Mouse (Mus musculus) MEL (cell line): ENCODE results near the gene Dync1i2. TPM values are rescaled to one million over a fixed set of nuclear protein-coding genes. Genes with fewer than 3 reads are reported as not detected.

ENCODE experiments used
- DNase-seq: peaks from one replicate; pipeline ENCODE4 v3.0.0; 2011; ENCODE audit warnings: low read depth, low spot score
- H3K27ac ChIP-seq: 2 replicates; pipeline ENCODE4 v1.5.1; 2012; ENCODE audit warnings: low read depth, mild to moderate bottlenecking, control low read depth, low read length, moderate library complexity; ENCODE audit not compliant: control insufficient read depth
- H3K27me3 ChIP-seq, 2 experiments: fragments of 150-350 bp in 1 of 2; sonication (generic) in 1 of 2; 2 replicates each; pipeline ENCODE4 v1.6.1; 2012; ENCODE audit warnings: low read length in 2 of 2, mild to moderate bottlenecking in 2 of 2, improper control_type of control experiment in 1 of 2, moderate library complexity in 1 of 2; ENCODE audit not compliant: insufficient read depth in 2 of 2, control insufficient read depth in 1 of 2
- H3K36me3 ChIP-seq, 2 experiments: 2 replicates each; pipeline ENCODE4 v1.6.1; 2012 to 2014; ENCODE audit warnings: low read length in 2 of 2, improper control_type of control experiment in 1 of 2, inconsistent platforms in 1 of 2, mild to moderate bottlenecking in 1 of 2; ENCODE audit not compliant: insufficient read depth in 2 of 2, control insufficient read depth in 1 of 2
- H3K4me1 ChIP-seq, 2 experiments: fragments of 150-350 bp in 1 of 2; sonication (generic) in 1 of 2; 2 replicates each; pipeline ENCODE4 v1.6.1; 2012; ENCODE audit warnings: low read length in 2 of 2, improper control_type of control experiment in 1 of 2, mild to moderate bottlenecking in 1 of 2; ENCODE audit not compliant: insufficient read depth in 2 of 2, control insufficient read depth in 1 of 2
- H3K4me3 ChIP-seq, 2 experiments: fragments of 150-350 bp in 1 of 2; sonication (generic) in 1 of 2; 2 replicates each; pipeline ENCODE4 v1.5.1; 2012; ENCODE audit warnings: low read depth in 2 of 2, low read length in 2 of 2, mild to moderate bottlenecking in 2 of 2, moderate library complexity in 2 of 2, control low read depth in 1 of 2, improper control_type of control experiment in 1 of 2; ENCODE audit not compliant: control insufficient read depth in 1 of 2, insufficient read depth in 1 of 2
- H3K79me2 ChIP-seq: 2 replicates; pipeline ENCODE4 v1.6.1; 2012; ENCODE audit warnings: mild to moderate bottlenecking, low read length, moderate library complexity; ENCODE audit not compliant: control insufficient read depth, poor library complexity, insufficient read depth
- H3K9ac ChIP-seq: 2 replicates; pipeline ENCODE4 v1.6.1; 2012; ENCODE audit warnings: low read depth, mild to moderate bottlenecking, control low read depth, low read length, moderate library complexity; ENCODE audit not compliant: control insufficient read depth, poor library complexity, severe bottlenecking
- H3K9me3 ChIP-seq: fragments of 150-350 bp; sonication (generic); replicated peaks from 2 replicates; pipeline ENCODE4 v1.6.1; 2012; ENCODE audit warnings: mild to moderate bottlenecking, low read length, improper control_type of control experiment, moderate library complexity; ENCODE audit not compliant: insufficient read depth
- CHD1 ChIP-seq: IDR thresholded peaks from 2 replicates; pipeline ENCODE4 v1.6.1; 2012; ENCODE audit warnings: low read depth, mild to moderate bottlenecking, inconsistent platforms, low read length, improper control_type of control experiment
- CHD2 ChIP-seq: IDR thresholded peaks from 2 replicates; pipeline ENCODE4 v1.6.1; 2011; ENCODE audit warnings: low read length, improper control_type of control experiment
- CTCF ChIP-seq, 3 experiments: IDR thresholded peaks in 2 of 3; conservative IDR thresholded peaks in 1 of 3; 2 replicates each; pipeline ENCODE4 v1.5.1; 2011 to 2012; ENCODE audit warnings: low read length in 3 of 3, low read depth in 2 of 3, mild to moderate bottlenecking in 2 of 3, improper control_type of control experiment in 1 of 3, inconsistent platforms in 1 of 3, mixed read lengths in 1 of 3, moderate library complexity in 1 of 3; ENCODE audit not compliant: control insufficient read depth in 1 of 3, insufficient read depth in 1 of 3, poor library complexity in 1 of 3, severe bottlenecking in 1 of 3
- E2F4 ChIP-seq: IDR thresholded peaks from 2 replicates; pipeline ENCODE4 v1.6.1; 2011; ENCODE audit warnings: low read depth, low read length, improper control_type of control experiment, borderline replicate concordance
- ELF1 ChIP-seq: IDR thresholded peaks from 2 replicates; pipeline ENCODE4 v1.6.1; 2014; ENCODE audit warnings: low read depth, mild to moderate bottlenecking, inconsistent platforms, low read length, improper control_type of control experiment, moderate library complexity
- GATA1 ChIP-seq: IDR thresholded peaks from 2 replicates; pipeline ENCODE4 v1.6.1; 2011; ENCODE audit warnings: low read depth, low read length, improper control_type of control experiment
- MAZ ChIP-seq: IDR thresholded peaks from 2 replicates; pipeline ENCODE4 v1.6.1; 2012; ENCODE audit warnings: low read depth, mild to moderate bottlenecking, inconsistent platforms, low read length, improper control_type of control experiment
- MEF2A ChIP-seq: IDR thresholded peaks from 2 replicates; pipeline ENCODE4 v1.6.1; 2014; ENCODE audit warnings: low read depth, mild to moderate bottlenecking, inconsistent platforms, low read length, improper control_type of control experiment; ENCODE audit not compliant: poor library complexity, insufficient replicate concordance, severe bottlenecking; ENCODE audit errors: extremely low read depth
- MXI1 ChIP-seq: IDR thresholded peaks from 2 replicates; pipeline ENCODE4 v1.6.1; 2011; ENCODE audit warnings: mild to moderate bottlenecking, low read depth, low read length, improper control_type of control experiment
- MYB ChIP-seq: IDR thresholded peaks from 2 replicates; pipeline ENCODE4 v1.6.1; 2011; ENCODE audit warnings: mild to moderate bottlenecking, low read depth, low read length, improper control_type of control experiment
- NRF1 ChIP-seq: IDR thresholded peaks from 2 replicates; pipeline ENCODE4 v1.6.1; 2014; ENCODE audit warnings: low read depth, mild to moderate bottlenecking, inconsistent platforms, low read length, improper control_type of control experiment, moderate library complexity; ENCODE audit not compliant: poor library complexity, insufficient read depth, severe bottlenecking
- POLR2AphosphoS2 ChIP-seq: IDR thresholded peaks from 2 replicates; pipeline ENCODE4 v1.6.1; 2011; ENCODE audit warnings: low read length, improper control_type of control experiment
- RAD21 ChIP-seq: IDR thresholded peaks from 2 replicates; pipeline ENCODE4 v1.6.1; 2011; ENCODE audit warnings: mild to moderate bottlenecking, low read depth, low read length, improper control_type of control experiment
- SIN3A ChIP-seq: IDR thresholded peaks from 2 replicates; pipeline ENCODE4 v1.6.1; 2012; ENCODE audit warnings: low read length, improper control_type of control experiment, inconsistent platforms
- SMC3 ChIP-seq: IDR thresholded peaks from 2 replicates; pipeline ENCODE4 v1.6.1; 2011; ENCODE audit warnings: low read depth, low read length, improper control_type of control experiment
- TAL1 ChIP-seq: IDR thresholded peaks from 2 replicates; pipeline ENCODE4 v1.6.1; 2012; ENCODE audit warnings: mild to moderate bottlenecking, inconsistent platforms, low read length, moderate library complexity, mixed read lengths
- TBP ChIP-seq: IDR thresholded peaks from 2 replicates; pipeline ENCODE4 v1.8.0; 2011; ENCODE audit warnings: low read depth, low read length, improper control_type of control experiment
- TCF12 ChIP-seq: IDR thresholded peaks from 2 replicates; pipeline ENCODE4 v1.6.1; 2014; ENCODE audit warnings: low read depth, mild to moderate bottlenecking, inconsistent platforms, low read length, improper control_type of control experiment, moderate library complexity
- ZC3H11A ChIP-seq: IDR thresholded peaks from 2 replicates; pipeline ENCODE4 v1.6.1; 2012; ENCODE audit warnings: low read depth, mild to moderate bottlenecking, inconsistent platforms, low read length, improper control_type of control experiment
- ZMIZ1 ChIP-seq: IDR thresholded peaks from 2 replicates; pipeline ENCODE4 v1.6.1; 2012; ENCODE audit warnings: low read depth, mild to moderate bottlenecking, inconsistent platforms, low read length, improper control_type of control experiment, moderate library complexity
- polyA plus RNA-seq, 2 experiments: library from polyadenylated mRNA; stranded (reverse) in 1 of 2; unstranded in 1 of 2; fragments of >175 nt in 1 of 2; fragments of >200 nt in 1 of 2; gene quantifications; 2 replicates each; pipeline versions ENCODE4 v1.2.1 to v1.2.4; 2012; ENCODE audit warnings: low replicate concordance in 2 of 2, low read depth in 1 of 2; ENCODE audit not compliant: insufficient read length in 2 of 2, insufficient read depth in 1 of 2, missing spikeins in 1 of 2
- total RNA-seq: library from RNA; depleted of rRNA; stranded (reverse); fragments of 300-350 nt; gene quantifications from 2 replicates; pipeline ENCODE4 v1.2.3, GENCODE M21; 2012

The Dync1i2 gene
- total and polyA plus RNA-seq, 3 experiments, result 21.8 to 156 (median 59.1) TPM

- H3K4me1 ChIP-seq, result peaks cover 10 to 11% of the 10 kb centered on the region in 2 experiments
- H3K79me2 ChIP-seq, result no peaks in the 10 kb centered on the region
- TF ChIP-seq CHD2 (no peak), MYB (no peak), SIN3A (no peak), TAL1 (no peak), E2F4 (no peak), ELF1 (no peak), GATA1 (no peak), RAD21 (no peak), MEF2A (no peak), NRF1 (no peak), SMC3 (no peak), ZMIZ1 (no peak), TCF12 (no peak), POLR2AphosphoS2 (no peak), CHD1 (no peak), MAZ (no peak), CTCF (IDR thresholded peaks at IDR 0.05 in 2 of 3, conservative IDR thresholded peaks at IDR 0.05 in 1 of 3; ENCODE audit: control insufficient read depth in 1 of 3, insufficient read depth in 1 of 3, low read depth in 2 of 3, low read length in 3 of 3, poor library complexity in 1 of 3, severe bottlenecking in 1 of 3) (no peak), TBP (no peak), ZC3H11A (no peak), MXI1 (no peak)
- H3K4me3 ChIP-seq, result no peak overlapping the region
- DNase-seq, result no peak
- H3K27me3 ChIP-seq, result no peaks in the 10 kb centered on the region
- no peak overlapping the region for H3K9ac ChIP-seq
- peaks cover 0 to 16% of the 10 kb centered on the region in 2 experiments; a peak in 2 of 4 replicates for H3K36me3 ChIP-seq
- no peaks in the 10 kb centered on the region for H3K9me3 ChIP-seq
- H3K27ac ChIP-seq, result no peak overlapping the region
Measured at GRCm38 (mm10) chr2:71192195-71192807, 19.2 kb upstream of the Dync1i2 start.
